Mouse (Mus musculus) thymus, postnatal 0 days (tissue): Measurements from ENCODE around the gene Mto1. TPM values are rescaled to one million over a fixed set of nuclear protein-coding genes. Genes with fewer than 3 reads are reported as not detected.

Source experiments
- DNase-seq: peaks from one replicate; pipeline ENCODE4 v3.0.0-alpha.2; 2015; ENCODE audit warnings: low spot score
- polyA plus RNA-seq: library from polyadenylated mRNA; unstranded; fragments of >200 nt; fragmentation: Nextera tagmentation; extraction: Ambion mirVana; gene quantifications from 2 replicates; pipeline ENCODE4 v1.2.1, GENCODE M21; 2015

Mto1 gene
- 22.8 and 23.4 TPM in 2 replicates for polyA plus RNA-seq

GRCm38 (mm10) chr9:78447973-78448873 is at the start of gene Mto1, which contains the start of gene Gm17324:
TSS of gene Mto1 (plus strand) at chr9:78448208.
TSS of gene Gm17324 (minus strand) at chr9:78448786.
- DNase-seq = peak; percentile 94

DNA sequence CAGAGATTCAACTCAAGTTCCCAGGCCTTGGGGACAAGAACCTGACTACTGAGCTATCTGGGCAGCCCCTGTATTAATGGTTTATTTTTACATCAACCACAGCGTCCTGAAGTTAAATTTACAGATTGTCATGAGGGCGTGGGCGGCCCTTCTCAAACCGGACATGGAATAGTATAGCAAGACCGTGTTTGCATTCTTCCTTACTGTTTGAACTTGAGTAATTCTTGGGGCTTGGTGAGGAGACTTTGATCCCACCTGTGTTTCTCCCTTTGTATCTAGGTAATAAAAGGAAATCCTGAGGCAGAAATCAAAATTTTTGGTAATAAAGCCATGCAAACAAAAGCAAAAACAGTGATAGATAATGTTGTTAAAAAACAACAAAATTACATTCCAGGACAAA is 47.4 kb upstream of the Mto1 start:
- no peak for DNase-seq

GRCm38 (mm10) chr9:78401596-78401995 is 46.4 kb upstream of the Mto1 start:
- DNase-seq = no peak

DNA sequence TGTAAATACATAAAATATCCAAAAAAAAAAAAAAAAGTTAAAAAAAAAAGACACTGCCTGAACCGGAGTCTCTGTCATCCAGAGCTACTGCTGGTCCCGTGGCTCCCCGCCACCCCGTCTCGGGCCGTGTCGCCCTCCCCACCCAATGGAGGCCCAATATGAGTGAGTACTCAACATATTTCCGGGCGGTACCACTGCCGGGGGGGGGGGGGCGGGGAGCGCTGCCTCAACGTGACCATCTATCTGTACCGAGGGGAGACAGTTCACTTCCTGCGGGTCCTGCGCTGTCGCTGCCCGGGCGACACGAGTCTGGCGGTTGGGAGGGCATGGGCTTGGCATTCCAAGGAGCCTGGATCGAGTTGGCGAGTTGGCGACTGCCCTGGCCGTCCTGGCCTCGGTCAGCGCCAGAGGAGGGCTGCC is 20.6 kb upstream of the Mto1 start:
- peak; percentile 65 for DNase-seq

- DNase-seq = peak; percentile 26
Measured at GRCm38 (mm10) chr9:78428185-78428584, 19.8 kb upstream of the Mto1 start.

GRCm38 (mm10) chr9:78428870-78429432 is 19.1 kb upstream of the Mto1 start:
- no peak for DNase-seq

- no peak for DNase-seq
Measured at GRCm38 (mm10) chr9:78429551-78429950, 18.5 kb upstream of the Mto1 start.

DNA sequence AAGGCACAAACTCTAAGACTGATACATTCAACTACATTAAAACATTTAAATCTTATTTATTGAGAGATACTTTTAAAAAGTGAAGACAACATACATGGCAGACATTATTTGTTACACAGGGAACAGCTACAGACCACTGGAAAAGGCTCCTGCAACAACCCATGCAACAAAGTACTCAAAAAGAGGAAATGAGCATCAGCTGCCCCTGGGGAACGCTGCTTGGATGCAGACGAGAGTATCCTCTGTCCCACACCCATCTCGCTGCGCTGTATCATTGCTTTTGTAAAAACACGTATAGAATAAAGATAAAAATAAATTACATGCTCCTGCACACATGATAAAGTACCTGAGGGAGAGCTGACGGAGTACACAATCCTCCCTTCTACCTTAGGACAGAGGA is 17.5 kb upstream of the Mto1 start:
- no peak for DNase-seq

- DNase-seq = no peak
Measured at GRCm38 (mm10) chr9:78432471-78432870, 15.5 kb upstream of the Mto1 start.

DNA sequence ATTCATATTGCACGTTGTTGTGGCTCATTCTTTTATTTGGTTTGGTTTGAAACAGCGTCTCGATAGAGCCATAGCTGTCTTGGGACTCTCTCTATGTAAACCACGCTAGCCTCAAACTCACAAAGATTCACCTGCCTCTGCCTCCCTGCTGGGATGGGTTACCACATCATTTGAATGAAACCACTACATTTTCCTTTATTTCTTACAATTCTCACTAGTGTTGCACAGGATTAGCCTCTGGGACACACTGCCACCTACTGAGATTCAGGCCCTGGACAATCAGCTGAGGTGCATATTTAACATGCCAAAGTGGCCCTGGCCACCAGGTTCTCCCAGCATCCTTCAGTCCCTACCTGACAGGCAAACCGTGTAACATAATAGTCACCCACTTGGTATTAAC is 8.6 kb upstream of the Mto1 start:
- DNase-seq = no peak

DNA sequence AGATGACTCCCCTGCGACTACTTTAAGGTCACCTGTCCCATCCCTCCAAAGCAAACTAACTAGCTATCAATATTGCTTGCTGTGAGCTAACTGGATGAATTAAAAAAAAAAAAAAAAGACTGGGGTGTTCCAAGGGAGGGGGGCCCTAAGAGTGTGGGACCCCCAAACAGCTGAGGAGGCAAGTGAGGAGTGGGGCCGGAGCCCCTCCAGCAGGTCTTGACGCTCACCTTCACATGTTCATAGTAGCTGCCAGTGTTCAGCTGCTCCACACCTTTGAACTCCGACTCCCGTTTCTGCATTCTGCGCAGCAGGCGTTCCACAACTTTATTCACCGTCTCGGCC is 5.8 kb upstream of the Mto1 start:
- DNase-seq = no peak

GRCm38 (mm10) chr9:78442579-78443392 is 5.2 kb upstream of the Mto1 start, which contains the start of gene Cgas:
TSS of gene Cgas (minus strand) at chr9:78443237.
- DNase-seq = peak; percentile 44

- no peak for DNase-seq
Measured at GRCm38 (mm10) chr9:78447606-78447972, 419 bp upstream of the Mto1 start.

GRCm38 (mm10) chr9:78450404-78450803 is 2.4 kb downstream of the Mto1 start:
- DNase-seq = no peak

- no peak for DNase-seq
Measured at GRCm38 (mm10) chr9:78451382-78451781, 3.4 kb downstream of the Mto1 start.

DNA sequence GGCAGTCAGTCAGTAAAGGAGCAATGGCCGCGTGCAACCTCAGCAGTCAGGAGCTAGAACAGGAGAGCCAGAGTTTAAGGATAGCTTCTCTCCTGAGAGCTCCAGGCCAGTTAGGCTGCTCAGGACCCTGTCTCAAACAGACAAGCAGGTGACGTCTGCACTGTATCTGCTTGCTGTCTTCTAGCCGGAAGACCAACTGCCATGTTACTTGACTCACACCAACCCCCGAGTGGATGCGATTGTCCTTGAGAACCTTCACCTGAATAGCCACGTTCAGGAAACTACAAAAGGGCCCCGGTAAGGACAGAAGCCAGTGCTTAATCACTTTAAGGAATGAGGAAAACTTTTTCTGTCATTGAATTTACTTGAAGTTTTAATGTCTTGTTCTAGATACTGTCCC is 9.0 kb downstream of the Mto1 start:
- no peak for DNase-seq

DNA sequence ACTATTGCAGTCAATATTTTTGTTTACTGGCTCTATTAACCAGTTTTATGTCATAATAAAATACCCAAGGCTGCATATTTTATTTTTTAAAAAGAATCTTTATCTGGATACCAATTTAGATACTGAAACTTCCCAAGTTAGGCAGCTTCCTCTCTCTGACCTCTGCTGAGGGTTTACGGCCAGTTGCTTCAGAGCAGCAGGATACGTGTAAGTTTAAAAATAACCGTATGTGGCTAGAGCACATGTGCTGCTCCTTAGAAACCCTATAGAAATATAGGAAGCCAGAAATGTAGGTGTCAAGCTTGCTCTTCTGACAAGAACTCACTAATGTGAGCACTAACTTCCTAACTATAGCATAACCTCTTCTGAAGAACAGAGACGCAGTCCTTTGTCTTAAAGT is 15.3 kb downstream of the Mto1 start:
- no peak for DNase-seq

GRCm38 (mm10) chr9:78465725-78466124 is 17.7 kb downstream of the Mto1 start:
- no peak for DNase-seq

GRCm38 (mm10) chr9:78473588-78473987 is 25.6 kb downstream of the Mto1 start:
- no peak for DNase-seq

GRCm38 (mm10) chr9:78474270-78474669 is 26.3 kb downstream of the Mto1 start:
- no peak for DNase-seq

DNA sequence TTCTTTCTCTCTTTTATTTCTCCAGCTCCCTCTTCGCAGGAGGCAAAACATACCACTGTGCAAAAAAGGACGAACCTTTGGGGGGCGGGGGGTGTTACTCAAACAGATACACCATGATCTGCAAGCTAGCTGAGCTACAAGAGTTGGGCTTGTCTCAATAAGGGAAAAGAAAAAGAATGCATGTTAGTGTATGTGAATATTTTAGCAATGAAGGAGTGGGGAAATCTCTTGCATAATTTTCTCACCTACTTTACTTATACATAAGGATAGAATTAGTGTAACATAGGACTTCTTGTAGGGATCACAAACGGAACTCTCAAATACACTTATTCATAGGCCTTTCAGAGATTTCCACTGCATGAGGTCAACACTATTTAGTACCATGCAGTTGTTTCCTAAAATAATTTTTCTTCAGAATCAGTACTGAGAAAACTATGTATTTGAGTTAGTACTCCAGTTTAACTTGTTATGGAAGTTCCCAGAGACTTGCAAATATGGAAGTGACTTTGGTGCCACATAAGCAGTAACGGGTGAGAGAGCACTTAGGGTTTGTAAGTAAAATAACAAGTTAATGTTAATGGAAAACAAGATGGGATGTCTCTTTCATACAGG is 26.9 kb downstream of the Mto1 start:
- DNase-seq = no peak

GRCm38 (mm10) chr9:78475383-78475780 is 27.4 kb downstream of the Mto1 start:
- DNase-seq = no peak
